Mouse (Mus musculus) neural tube, embryonic 10.5 days (tissue): ENCODE measurements around the gene Btrc.
"Not testable (repeated sequence)": the region's sequence is repeated elsewhere in the genome, so short reads cannot be mapped to it uniquely, and the experiment has no call there.

ENCODE experiments used
- DNase-seq: peaks from one replicate; pipeline ENCODE4 v3.0.0-alpha.2; 2017; ENCODE audit warnings: low spot score; ENCODE audit errors: extremely low spot score

The Btrc gene

GRCm38 (mm10) chr19:45363384-45363926 lies at the start of gene Btrc:
Gene Btrc (plus strand): TSS chr19:45363734.
- DNase-seq: peak; percentile 100

- no peak for DNase-seq
Measured at GRCm38 (mm10) chr19:45317473-45317882, 46.1 kb upstream of the Btrc start.

GRCm38 (mm10) chr19:45321062-45321461 lies 42.5 kb upstream of the Btrc start:
- no peak for DNase-seq

- no peak for DNase-seq
Measured at GRCm38 (mm10) chr19:45329039-45329438, 34.5 kb upstream of the Btrc start.

- DNase-seq: no peak
Measured at GRCm38 (mm10) chr19:45329748-45330298, 33.7 kb upstream of the Btrc start.

- no peak for DNase-seq
Measured at GRCm38 (mm10) chr19:45336718-45337117, 26.8 kb upstream of the Btrc start.

GRCm38 (mm10) chr19:45338182-45338581 lies 25.4 kb upstream of the Btrc start:
- no peak for DNase-seq

GRCm38 (mm10) chr19:45343941-45344340 lies 19.6 kb upstream of the Btrc start:
- DNase-seq: no peak

GRCm38 (mm10) chr19:45348188-45348587 lies 15.3 kb upstream of the Btrc start:
- DNase-seq: no peak

GRCm38 (mm10) chr19:45350456-45350855 lies 13.1 kb upstream of the Btrc start:
- DNase-seq: no peak

GRCm38 (mm10) chr19:45352706-45353105 lies 10.8 kb upstream of the Btrc start:
- DNase-seq: not testable (repeated sequence)

- no peak for DNase-seq
Measured at GRCm38 (mm10) chr19:45355678-45356077, 7.9 kb upstream of the Btrc start.

- DNase-seq: not testable (repeated sequence)
Measured at GRCm38 (mm10) chr19:45356868-45357267, 6.7 kb upstream of the Btrc start.

GRCm38 (mm10) chr19:45360486-45360885 lies 3.0 kb upstream of the Btrc start:
- no peak for DNase-seq

GRCm38 (mm10) chr19:45363933-45364391 lies 428 bp downstream of the Btrc start:
- DNase-seq: no peak

- DNase-seq: no peak
Measured at GRCm38 (mm10) chr19:45366651-45367050, 3.1 kb downstream of the Btrc start.

GRCm38 (mm10) chr19:45384815-45385214 lies 21.3 kb downstream of the Btrc start:
- not testable (repeated sequence) for DNase-seq

- no peak for DNase-seq
Measured at GRCm38 (mm10) chr19:45388551-45388950, 25.0 kb downstream of the Btrc start.

GRCm38 (mm10) chr19:45394078-45394477 lies 30.5 kb downstream of the Btrc start:
- DNase-seq: no peak

- no peak for DNase-seq
Measured at GRCm38 (mm10) chr19:45411000-45411399, 47.5 kb downstream of the Btrc start.

GRCm38 (mm10) chr19:45412694-45413093 lies 49.2 kb downstream of the Btrc start:
- no peak for DNase-seq

GRCm38 (mm10) chr19:45413966-45414365 lies 50.4 kb downstream of the Btrc start:
- DNase-seq: no peak

GRCm38 (mm10) chr19:45417601-45418000 lies 54.1 kb downstream of the Btrc start:
- DNase-seq: no peak
